Mouse (Mus musculus) C2C12 (cell line): Measurements from ENCODE around the gene E2f4. TPM values are rescaled to one million over a fixed set of nuclear protein-coding genes. Genes with fewer than 3 reads are reported as not detected.

Experiments
- H3K27me3 ChIP-seq: one replicate; pipeline ENCODE4 v1.6.1; 2011; ENCODE audit not compliant: control insufficient read depth, insufficient read depth, insufficient read length
- H3K36me3 ChIP-seq: one replicate; pipeline ENCODE4 v1.6.1; 2011; ENCODE audit not compliant: control insufficient read depth, insufficient read depth
- H3K4me3 ChIP-seq: one replicate; pipeline ENCODE4 v1.5.1; 2011; ENCODE audit warnings: mild to moderate bottlenecking, control low read depth; ENCODE audit not compliant: poor library complexity, insufficient read depth, severe bottlenecking
- H3K79me2 ChIP-seq: one replicate; pipeline ENCODE4 v1.6.1; 2011; ENCODE audit not compliant: control insufficient read depth, insufficient read depth
- H3K79me3 ChIP-seq: one replicate; pipeline ENCODE4 v1.6.1; 2011; ENCODE audit warnings: low read depth, control low read depth
- H3ac ChIP-seq: one replicate; pipeline ENCODE3; 2011; ENCODE audit warnings: low read depth; ENCODE audit not compliant: control insufficient read depth, insufficient read length
- CEBPB ChIP-seq: IDR thresholded peaks from one replicate; pipeline ENCODE4 v1.6.1; 2011; ENCODE audit warnings: low read depth, mild to moderate bottlenecking, control low read depth, moderate library complexity
- CTCF ChIP-seq: IDR thresholded peaks from one replicate; pipeline ENCODE4 v1.5.1; 2011; ENCODE audit not compliant: control insufficient read depth, insufficient read depth, insufficient read length
- FOSL1 ChIP-seq: IDR thresholded peaks from one replicate; pipeline ENCODE4 v1.8.0; 2011; ENCODE audit warnings: mild to moderate bottlenecking, low read length; ENCODE audit not compliant: poor library complexity, insufficient read depth, severe bottlenecking
- MAX ChIP-seq: IDR thresholded peaks from one replicate; pipeline ENCODE4 v1.6.1; 2011; ENCODE audit warnings: mild to moderate bottlenecking, control low read depth
- MYOD1 ChIP-seq: IDR thresholded peaks from one replicate; pipeline ENCODE4 v1.6.1; 2011; ENCODE audit warnings: low read depth; ENCODE audit not compliant: control insufficient read depth, insufficient read length
- MYOG ChIP-seq: IDR thresholded peaks from one replicate; pipeline ENCODE4 v1.6.1; 2011; ENCODE audit not compliant: control insufficient read depth, insufficient read length; ENCODE audit errors: extremely low read depth
- USF1 ChIP-seq: IDR thresholded peaks from one replicate; pipeline ENCODE4 v1.6.1; 2011; ENCODE audit warnings: low read depth, mild to moderate bottlenecking, control low read depth, moderate library complexity
- polyA plus RNA-seq: library from polyadenylated mRNA; unstranded; fragments of >200 nt; fragmentation: generic; extraction: Trizol; gene quantifications from one replicate; pipeline ENCODE4 v1.2.1, GENCODE M21; 2012; ENCODE audit warnings: missing spikeins

The E2f4 gene
- polyA plus RNA-seq, 1 experiment: 59.5 TPM

DNA sequence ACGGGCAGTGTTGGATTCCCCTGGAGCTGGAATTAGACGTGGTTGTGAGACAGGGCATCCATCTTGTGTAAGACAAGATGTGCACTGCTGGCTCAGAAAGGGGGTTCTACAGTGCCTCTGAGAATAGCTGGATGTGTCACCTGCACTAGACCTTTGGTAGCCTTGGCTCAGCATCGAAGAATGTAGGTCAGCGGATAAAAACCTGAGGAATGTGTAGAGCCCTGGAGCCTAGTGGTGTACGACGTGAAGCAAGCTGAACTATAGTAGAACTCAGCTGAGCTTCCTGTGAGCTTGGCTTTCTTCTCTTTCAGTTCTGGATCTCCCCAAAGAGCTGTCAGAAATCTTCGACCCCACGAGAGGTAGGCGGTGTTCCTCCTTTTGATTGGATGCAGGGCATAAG lies 6.4 kb downstream of the E2f4 start:
- Histone ChIP-seq H3K79me3 (peaks cover 16% of the 10 kb centered on the region), H3K27me3 (no peaks in the 10 kb centered on the region), H3K79me2 (peaks cover 40% of the 10 kb centered on the region), H3ac (no peak overlapping the region), H3K36me3 (peaks cover 78% of the 10 kb centered on the region), H3K4me3 (no peak overlapping the region)
- TF ChIP-seq MYOD1: no peak
- no peak for TF ChIP-seq MAX
- TF ChIP-seq CTCF: no peak
- TF ChIP-seq FOSL1: no peak
- TF ChIP-seq CEBPB: no peak
- no peak for TF ChIP-seq MYOG
- TF ChIP-seq USF1: no peak

DNA sequence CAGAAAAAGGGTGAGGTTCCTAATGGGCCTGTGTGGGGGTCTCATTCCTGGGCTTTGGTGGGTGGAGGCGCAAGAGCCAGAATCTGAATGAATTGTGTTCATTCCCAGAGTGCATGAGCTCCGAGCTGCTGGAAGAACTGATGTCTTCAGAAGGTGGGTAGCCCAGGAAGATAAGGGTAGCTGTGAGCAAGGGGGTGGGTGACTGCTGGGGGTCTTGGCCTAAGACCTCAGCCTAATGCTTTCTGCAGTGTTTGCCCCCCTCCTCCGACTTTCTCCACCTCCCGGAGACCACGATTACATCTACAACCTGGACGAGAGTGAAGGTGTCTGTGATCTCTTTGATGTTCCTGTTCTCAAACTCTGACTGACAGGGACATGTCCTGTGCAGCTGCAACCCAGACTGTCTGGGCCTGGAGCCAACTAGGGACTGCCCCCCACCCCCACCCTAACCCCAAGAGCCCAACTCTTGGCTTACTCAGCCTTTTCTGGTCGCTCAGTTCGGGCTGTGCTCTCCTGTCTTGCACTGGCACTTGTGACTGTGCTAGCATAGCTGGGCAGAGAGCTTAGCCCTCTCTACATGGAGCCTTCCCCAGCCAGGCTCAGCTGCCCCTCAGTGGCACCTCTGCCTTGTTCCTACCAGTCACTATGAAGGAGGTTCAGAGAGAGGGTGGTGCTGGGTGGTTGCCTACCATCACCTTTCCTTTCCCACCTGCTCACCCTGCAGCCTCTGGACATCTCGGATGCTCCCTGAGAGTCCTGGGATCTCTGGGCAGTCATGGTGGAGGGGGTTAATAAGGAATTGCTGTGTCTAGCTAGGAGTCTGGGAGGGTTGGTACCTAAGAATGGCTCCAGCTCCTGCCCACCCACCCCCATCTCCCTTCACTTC lies 7.1 kb downstream of the E2f4 start:
- Histone ChIP-seq H3K36me3 (peaks cover 73% of the 10 kb centered on the region), H3K79me2 (peaks cover 33% of the 10 kb centered on the region)

DNA sequence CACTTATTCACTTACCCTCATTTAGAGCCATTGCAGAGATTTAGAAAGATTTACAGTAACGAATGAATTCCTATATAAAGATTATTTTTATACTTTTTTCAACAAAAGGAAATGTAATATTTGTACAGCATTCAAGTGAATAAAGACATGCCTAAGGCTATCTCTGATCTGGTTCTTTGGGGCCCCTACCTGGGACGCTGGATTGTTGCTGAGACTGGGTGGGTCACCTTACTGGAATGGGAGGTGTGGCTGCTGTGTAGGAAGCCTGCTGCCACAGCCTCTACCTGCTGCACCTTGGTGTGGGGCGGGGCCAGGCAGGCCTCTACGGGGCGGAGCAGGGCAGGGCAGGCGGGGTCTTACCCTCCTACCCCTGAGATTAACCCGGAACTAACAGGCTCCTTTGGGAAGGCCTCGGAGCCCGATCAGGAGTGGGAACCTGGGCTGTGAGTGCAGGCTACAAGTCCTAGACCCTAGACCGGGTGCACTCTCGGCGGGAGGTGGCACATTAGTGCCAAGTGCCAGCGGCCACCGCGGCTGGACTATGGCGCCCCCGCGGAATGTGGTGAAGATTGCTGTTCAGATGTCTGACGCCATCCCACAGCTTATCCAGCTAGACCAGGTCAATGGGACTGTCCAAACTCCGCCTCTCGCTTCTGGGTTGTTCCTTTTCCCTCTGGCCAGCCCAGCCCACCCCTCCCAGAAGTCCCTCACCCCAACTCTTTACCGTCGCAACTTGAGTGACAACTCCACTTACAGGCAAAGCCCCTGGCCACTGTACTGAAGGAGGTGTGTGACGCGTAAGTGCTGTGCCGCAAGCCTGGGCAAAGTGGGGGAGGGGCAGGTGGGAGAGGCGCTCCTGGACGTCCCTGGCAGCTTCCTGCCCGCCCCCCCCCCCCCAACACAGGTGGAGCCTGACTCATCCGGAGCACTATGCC lies 8.0 kb downstream of the E2f4 start, which contains the start of gene Elmo3:
TSS of gene Elmo3 (plus strand) at position 391 of the 935 bp plus-strand sequence.
- Histone ChIP-seq H3K79me2 (peaks cover 24% of the 10 kb centered on the region), H3K27me3 (no peaks in the 10 kb centered on the region), H3K79me3 (peaks cover 4% of the 10 kb centered on the region), H3K4me3 (no peak within 1 kb of the TSS), H3ac (no peak within 1 kb of the TSS), H3K36me3 (peaks cover 71% of the 10 kb centered on the region)
- TF ChIP-seq FOSL1: no peak
- TF ChIP-seq MYOD1: no peak
- TF ChIP-seq MAX: no peak
- TF ChIP-seq MYOG: no peak
- no peak for TF ChIP-seq CEBPB
- TF ChIP-seq CTCF: no peak
- no peak for TF ChIP-seq USF1

More for the DNA sequence above, 7.1 kb downstream of the E2f4 start:
- Histone ChIP-seq H3ac (no peak overlapping the region), H3K27me3 (no peaks in the 10 kb centered on the region), H3K4me3 (no peak overlapping the region), H3K79me3 (peaks cover 9% of the 10 kb centered on the region)
- TF ChIP-seq CEBPB (no peak), USF1 (no peak), MYOD1 (peak; percentile 68)

DNA sequence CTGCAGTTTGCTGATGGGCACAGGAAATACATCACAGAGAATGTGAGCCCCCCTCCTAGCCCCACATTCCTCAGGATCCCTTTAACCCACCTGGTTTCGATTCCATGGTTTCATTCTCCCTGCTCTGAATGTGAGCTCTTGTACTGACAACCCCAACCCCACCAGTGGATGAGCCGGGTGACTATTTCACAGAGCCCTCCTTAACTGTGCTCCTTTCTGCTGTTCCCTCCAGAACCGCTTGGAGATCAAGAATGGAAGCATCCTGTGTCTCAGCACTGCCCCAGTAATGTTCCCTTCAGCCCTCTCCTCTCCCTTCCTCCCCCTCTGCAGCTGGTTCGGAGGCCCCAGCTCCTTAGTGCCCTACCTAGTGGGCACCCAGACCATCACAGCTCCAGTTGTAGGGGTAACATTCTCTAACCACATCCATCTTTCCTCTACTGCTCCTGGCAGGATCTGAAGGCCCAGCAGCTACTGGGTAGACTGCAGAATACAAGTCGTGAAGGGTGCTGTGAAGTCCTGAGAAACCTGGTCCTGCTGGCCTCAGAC lies 8.8 kb downstream of the E2f4 start:
- peaks cover 4% of the 10 kb centered on the region for H3K79me3 ChIP-seq
- peaks cover 70% of the 10 kb centered on the region for H3K36me3 ChIP-seq
- no peaks in the 10 kb centered on the region for H3K27me3 ChIP-seq
- TF ChIP-seq FOSL1 (no peak), MYOG (no peak), USF1 (no peak)
- H3K4me3 ChIP-seq: no peak overlapping the region
- peaks cover 16% of the 10 kb centered on the region for H3K79me2 ChIP-seq
- H3ac ChIP-seq: no peak overlapping the region

DNA sequence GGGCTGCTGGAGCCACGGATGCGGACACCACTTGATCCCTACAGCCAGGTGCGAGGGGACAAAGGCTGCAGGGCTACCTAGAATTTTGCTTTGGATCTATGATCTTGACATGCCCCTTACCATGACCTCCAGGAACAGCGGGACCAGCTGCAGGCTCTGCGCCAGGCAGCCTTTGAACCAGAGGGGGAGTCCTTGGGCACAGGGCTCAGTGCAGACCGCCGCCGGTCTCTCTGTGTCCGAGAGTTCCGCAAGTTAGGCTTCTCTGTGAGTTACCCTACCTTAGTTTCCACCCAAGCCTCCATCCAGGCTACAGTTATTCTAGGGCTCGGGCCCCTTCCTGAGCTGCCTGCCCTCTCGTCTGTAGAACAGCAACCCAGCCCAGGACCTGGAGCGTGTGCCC lies 10.2 kb downstream of the E2f4 start:
- Histone ChIP-seq H3K27me3 (no peaks in the 10 kb centered on the region), H3K79me2 (peaks cover 3% of the 10 kb centered on the region), H3K4me3 (no peak overlapping the region), H3K79me3 (peaks cover 3% of the 10 kb centered on the region), H3K36me3 (peaks cover 65% of the 10 kb centered on the region), H3ac (no peak overlapping the region)
- TF ChIP-seq MYOD1: no peak
- no peak for TF ChIP-seq MYOG
- TF ChIP-seq CTCF: no peak
- no peak for TF ChIP-seq USF1
- no peak for TF ChIP-seq CEBPB
- no peak for TF ChIP-seq FOSL1
- no peak for TF ChIP-seq MAX
